8 mouse cellular contexts compared by ENCODE assay signal in the genomic region with DNA sequence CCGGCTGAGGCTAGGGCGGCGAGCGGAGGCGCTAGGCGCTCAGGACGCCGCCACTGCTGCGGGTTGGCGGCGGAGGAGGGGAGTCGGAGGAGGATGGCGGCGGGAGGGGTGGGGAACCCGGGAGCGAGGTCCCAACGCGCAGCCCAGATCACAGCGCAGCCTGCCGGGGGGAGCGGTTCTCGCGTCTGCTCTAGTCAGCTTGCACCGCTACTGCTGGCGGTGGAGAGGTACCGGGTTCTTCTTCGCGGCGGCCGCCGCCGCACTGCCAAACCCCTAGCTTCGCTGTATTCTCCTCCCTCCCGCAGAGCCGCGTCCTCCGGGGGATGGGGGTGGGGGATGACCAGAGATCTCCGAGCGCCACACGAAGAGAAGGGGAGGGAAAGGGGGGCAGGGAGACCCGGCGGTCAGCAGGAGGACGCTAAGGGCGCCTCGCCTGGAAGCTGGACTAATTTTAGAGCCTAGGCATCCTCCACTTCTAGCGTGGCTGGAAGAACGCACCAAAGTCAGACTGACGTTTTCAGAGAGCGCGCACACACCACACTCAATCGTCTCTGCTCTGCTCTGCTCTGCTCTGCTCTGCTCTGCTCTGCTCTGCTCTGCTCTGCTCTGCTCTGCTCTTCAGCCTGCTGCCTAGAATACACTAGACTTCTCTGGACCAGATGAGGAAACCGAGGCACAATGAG. TPM values are rescaled to one million over a fixed set of nuclear protein-coding genes. Genes with fewer than 3 reads are reported as not detected.
DNase-seq lines count a peak whose midpoint lies in the region; ATAC-seq and TF ChIP-seq lines count a peak whose summit lies in the region.

No protein-coding gene starts in this region.

- H3K27me3 ChIP-seq in hindbrain, embryonic 15.5 days, result 0 out of 2 replicates have a peak, but pooled peaks cover 2% of the 10 kb centered on the region
- peaks cover 17% of the 10 kb centered on the region for H3K27me3 ChIP-seq in limb, embryonic 10.5 days (ENCODE audit: low read depth, poor library complexity, severe bottlenecking)
- H3K27me3 ChIP-seq in midbrain, embryonic 13.5 days, result peaks cover 4% of the 10 kb centered on the region; the same call in 1 of the 2 replicates
- H3K27me3 ChIP-seq in stomach, postnatal 0 days (ENCODE audit: control insufficient read depth, insufficient read depth, low read length), result no peaks in the 10 kb centered on the region; the same call in 1 of the 2 replicates

- WGBS in hindbrain, embryonic 15.5 days, result under 1% methylated on average over 40 of the region's 52 CpGs
- under 1% methylated on average over 52 of the region's 52 CpGs for WGBS in limb, embryonic 10.5 days
- under 1% methylated on average over 44 of the region's 52 CpGs for WGBS in midbrain, embryonic 13.5 days
- WGBS in stomach, postnatal 0 days, result 1% methylated on average over 35 of the region's 52 CpGs

- H3K9ac ChIP-seq in hindbrain, embryonic 15.5 days, result peak overlapping the region; percentile 82
- peak overlapping the region; percentile 77 for H3K9ac ChIP-seq in midbrain, embryonic 13.5 days (replicated peaks)
- H3K9ac ChIP-seq in stomach, postnatal 0 days (ENCODE audit: low read length), result peak overlapping the region; percentile 47

- no peak for TF ChIP-seq EP300 in stomach, postnatal 0 days (optimal IDR thresholded peaks at IDR 0.05)

- H3K9me3 ChIP-seq in hindbrain, embryonic 15.5 days, result no peaks in the 10 kb centered on the region
- H3K9me3 ChIP-seq in limb, embryonic 10.5 days (replicated peaks), result no peaks in the 10 kb centered on the region
- no peaks in the 10 kb centered on the region for H3K9me3 ChIP-seq in midbrain, embryonic 13.5 days
- no peaks in the 10 kb centered on the region for H3K9me3 ChIP-seq in stomach, postnatal 0 days (ENCODE audit: control insufficient read depth, low read length)

- peaks cover 13% of the 10 kb centered on the region for H3K4me1 ChIP-seq in hindbrain, embryonic 15.5 days (replicated peaks)
- peaks cover 35% of the 10 kb centered on the region for H3K4me1 ChIP-seq in limb, embryonic 10.5 days
- peaks cover 24% of the 10 kb centered on the region for H3K4me1 ChIP-seq in midbrain, embryonic 13.5 days (replicated peaks)
- H3K4me1 ChIP-seq in stomach, postnatal 0 days (replicated peaks; ENCODE audit: control insufficient read depth, insufficient read depth), result no peaks in the 10 kb centered on the region

- H3K36me3 ChIP-seq in hindbrain, embryonic 15.5 days, result no peaks in the 10 kb centered on the region
- no peaks in the 10 kb centered on the region for H3K36me3 ChIP-seq in limb, embryonic 10.5 days
- H3K36me3 ChIP-seq in midbrain, embryonic 13.5 days, result no peaks in the 10 kb centered on the region
- no peaks in the 10 kb centered on the region for H3K36me3 ChIP-seq in stomach, postnatal 0 days (ENCODE audit: control insufficient read depth, insufficient read depth, low read length)

- H3K4me3 ChIP-seq in hindbrain, embryonic 15.5 days, result peak overlapping the region; percentile 75
- H3K4me3 ChIP-seq in limb, embryonic 10.5 days, result peak overlapping the region; percentile 70
- peak overlapping the region; percentile 68 for H3K4me3 ChIP-seq in midbrain, embryonic 13.5 days (replicated peaks)
- H3K4me3 ChIP-seq in stomach, postnatal 0 days (ENCODE audit: low read depth, low read length), result peak overlapping the region; percentile 52

- TF ChIP-seq CTCF in stomach, postnatal 0 days (IDR thresholded peaks at IDR 0.05; ENCODE audit: low read depth), result peak; percentile 65

- DNase-seq in adrenal gland, adult 8-10 months, result peak; percentile 25
- DNase-seq in cerebellum, adult 8-10 months, result peak; percentile 20
- peak; percentile 66 for DNase-seq in forelimb bud, embryonic 11.5 days (ENCODE audit: low read depth, low spot score)
- peak; percentile 81 for DNase-seq in limb, embryonic 10.5 days (ENCODE audit: low spot score)
- peak; percentile 49 for DNase-seq in stomach, postnatal 0 days (ENCODE audit: low spot score)
- no peak for DNase-seq in MN1 (ENCODE audit: low spot score)

- peak overlapping the region; percentile 68 for H3K4me2 ChIP-seq in hindbrain, embryonic 15.5 days
- peak overlapping the region; percentile 68 for H3K4me2 ChIP-seq in midbrain, embryonic 13.5 days (replicated peaks)
- H3K4me2 ChIP-seq in stomach, postnatal 0 days (replicated peaks; ENCODE audit: low read depth), result peak overlapping the region; percentile 69

- ATAC-seq in hindbrain, embryonic 15.5 days (ENCODE audit: low FRiP score, low read depth), result peak; percentile 84
- ATAC-seq in midbrain, embryonic 13.5 days, result peak; percentile 84
- peak; percentile 71; the same call in 1 of the 2 replicates for ATAC-seq in stomach, postnatal 0 days (ENCODE audit: low FRiP score, low TSS enrichment)

- peak overlapping the region; percentile 91 for H3K27ac ChIP-seq in hindbrain, embryonic 15.5 days (replicated peaks)
- H3K27ac ChIP-seq in limb, embryonic 10.5 days, result peak overlapping the region; percentile 87
- H3K27ac ChIP-seq in midbrain, embryonic 13.5 days, result peak overlapping the region; percentile 96
- peak overlapping the region; percentile 56 for H3K27ac ChIP-seq in stomach, postnatal 0 days (replicated peaks)

RNA-seq across cellular contexts. Expression of a gene that starts 1.0 kb away (rescaled TPM):
- total RNA-seq in adrenal gland, adult 8-10 months (2022), result 1 to 10 TPM; 2.4 to 4.1 (median 3.3) TPM
- polyA plus RNA-seq in hindbrain, embryonic 15.5 days (2015; fragmentation: Nextera tagmentation; extraction: Ambion mirVana), result 9.1 and 10.4 TPM in 2 replicates
- polyA plus RNA-seq in limb, embryonic 10.5 days (2016; fragmentation: Nextera tagmentation; extraction: Ambion mirVana), result 1.6 and 2.3 TPM in 2 replicates
- polyA plus RNA-seq in midbrain, embryonic 13.5 days (2015; fragmentation: Nextera tagmentation; extraction: Ambion mirVana), result 15.2 and 15.4 TPM in 2 replicates
- 0.93 and 1.1 TPM in 2 replicates for polyA plus RNA-seq in stomach, postnatal 0 days (2015; fragmentation: Nextera tagmentation; extraction: Ambion mirVana)
